Mouse (Mus musculus) megakaryocyte, embryonic 14.5 days (primary cell): ENCODE measurements around the gene Npepps.

ENCODE experiments used
- FLI1 ChIP-seq: IDR thresholded peaks from 2 replicates; pipeline ENCODE4 v1.6.1; 2012; ENCODE audit warnings: low read length, inconsistent platforms, mixed read lengths
- GATA1 ChIP-seq: IDR thresholded peaks from 3 replicates; pipeline ENCODE4 v1.6.1; 2012; ENCODE audit warnings: mixed read lengths, low read length, inconsistent platforms, borderline replicate concordance

GRCm38 (mm10) chr11:97187764-97188642, 92.4 kb downstream of the Npepps start, which contains the start of gene Kpnb1:
- TF ChIP-seq GATA1: no peak
- no peak for TF ChIP-seq FLI1
